Mouse (Mus musculus): ENCODE measurements around the gene Nfix. TPM values are rescaled to one million over a fixed set of nuclear protein-coding genes. Genes with fewer than 3 reads are reported as not detected.

The Nfix gene
- total RNA-seq, 1 experiment from 2014 or later = 124 TPM

DNA sequence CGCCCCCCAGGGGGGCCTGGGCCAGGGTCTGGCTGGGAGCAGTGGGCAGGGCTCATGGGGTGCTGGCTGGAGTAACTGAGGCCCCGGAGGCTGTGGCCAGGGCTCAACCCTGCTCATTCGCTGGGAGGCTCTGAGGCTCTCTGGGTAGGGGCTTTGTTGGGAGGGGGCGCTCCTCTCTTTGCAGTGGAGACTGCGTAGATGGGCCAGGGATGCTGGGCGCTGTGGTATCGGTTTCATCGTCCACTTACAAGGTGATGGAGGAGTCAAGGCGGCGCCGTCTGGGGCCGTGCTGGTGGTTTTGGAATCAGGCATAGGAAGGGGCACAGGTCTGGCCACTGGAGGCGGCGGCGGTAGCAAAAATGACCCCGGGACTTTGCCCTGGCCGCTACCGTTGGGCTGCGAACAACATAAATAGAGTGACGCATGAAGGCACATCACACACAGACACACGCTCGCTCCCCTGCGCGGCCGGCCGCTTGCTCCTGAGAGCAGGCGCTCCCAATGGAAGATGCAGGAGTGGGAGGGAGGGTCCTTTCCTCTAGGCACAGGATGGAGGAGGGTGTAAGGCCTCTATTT lies 84.2 kb downstream of the Nfix start:
- DNase-seq = no peak

GRCm38 (mm10) chr8:84714161-84714560 lies 86.0 kb downstream of the Nfix start:
- DNase-seq = no peak

- no peak for DNase-seq
These were observed 86.8 kb downstream of the Nfix start for GRCm38 (mm10) chr8:84713381-84713780.

DNA sequence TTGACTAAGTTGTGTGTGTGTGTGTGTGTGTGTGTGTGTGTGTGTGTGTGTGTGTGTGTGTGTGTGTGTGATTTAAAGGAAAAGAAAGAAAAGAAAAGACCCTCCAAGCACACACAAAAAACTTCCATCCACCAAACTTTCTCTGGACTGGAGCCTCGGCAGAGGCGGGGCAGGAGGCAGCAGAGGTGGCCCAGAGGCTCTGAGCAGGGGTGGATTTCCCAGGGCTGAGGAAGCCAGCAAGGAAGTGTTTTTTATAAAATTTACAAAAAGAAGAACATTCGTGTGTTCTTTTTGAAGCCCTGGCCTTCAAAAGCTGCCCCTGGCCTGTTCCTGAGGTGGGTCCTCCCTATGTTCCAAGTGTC lies 87.4 kb downstream of the Nfix start:
- no peak for DNase-seq

- DNase-seq = no peak
These were observed 88.0 kb downstream of the Nfix start for GRCm38 (mm10) chr8:84711933-84712758.

GRCm38 (mm10) chr8:84711312-84711711 lies 88.8 kb downstream of the Nfix start:
- no peak for DNase-seq

GRCm38 (mm10) chr8:84709931-84710330 lies 90.2 kb downstream of the Nfix start:
- no peak for DNase-seq

DNA sequence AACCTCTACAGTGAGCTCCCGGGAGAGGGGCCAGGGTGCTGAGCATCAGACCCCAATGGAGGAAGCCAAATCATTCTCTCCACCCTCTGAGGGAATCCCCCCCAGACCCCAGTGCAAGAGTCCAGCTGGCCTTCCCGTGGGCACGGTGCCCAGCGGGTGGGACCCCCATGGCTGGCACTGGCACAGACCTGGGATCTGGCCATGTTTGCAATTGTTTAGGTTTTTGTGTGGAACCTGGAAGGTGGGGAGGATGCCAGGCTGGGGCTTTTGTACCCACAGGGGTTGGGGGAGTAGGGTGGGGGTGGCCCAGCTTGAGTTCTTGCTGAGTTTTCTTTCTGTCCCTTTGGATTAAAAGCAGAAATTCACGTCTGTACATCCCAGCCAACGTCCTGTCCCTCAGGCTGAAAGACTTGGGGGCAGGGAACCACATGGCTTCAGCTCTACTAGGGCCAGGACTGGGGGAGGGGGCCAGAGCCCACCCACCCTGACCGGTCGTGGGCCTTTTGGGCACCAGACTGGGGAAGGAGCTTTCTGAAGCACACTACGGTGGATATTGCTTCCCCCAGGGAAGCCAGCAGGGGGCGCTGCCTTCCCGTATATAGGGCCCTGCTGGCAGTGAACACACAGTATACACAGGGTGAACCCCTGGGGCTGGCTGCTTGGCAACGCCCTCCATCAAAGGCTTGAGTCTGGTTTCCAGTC lies 91.2 kb downstream of the Nfix start:
- peak; percentile 90 for DNase-seq

- DNase-seq = no peak
These were observed 92.0 kb downstream of the Nfix start for GRCm38 (mm10) chr8:84708071-84708541.

DNA sequence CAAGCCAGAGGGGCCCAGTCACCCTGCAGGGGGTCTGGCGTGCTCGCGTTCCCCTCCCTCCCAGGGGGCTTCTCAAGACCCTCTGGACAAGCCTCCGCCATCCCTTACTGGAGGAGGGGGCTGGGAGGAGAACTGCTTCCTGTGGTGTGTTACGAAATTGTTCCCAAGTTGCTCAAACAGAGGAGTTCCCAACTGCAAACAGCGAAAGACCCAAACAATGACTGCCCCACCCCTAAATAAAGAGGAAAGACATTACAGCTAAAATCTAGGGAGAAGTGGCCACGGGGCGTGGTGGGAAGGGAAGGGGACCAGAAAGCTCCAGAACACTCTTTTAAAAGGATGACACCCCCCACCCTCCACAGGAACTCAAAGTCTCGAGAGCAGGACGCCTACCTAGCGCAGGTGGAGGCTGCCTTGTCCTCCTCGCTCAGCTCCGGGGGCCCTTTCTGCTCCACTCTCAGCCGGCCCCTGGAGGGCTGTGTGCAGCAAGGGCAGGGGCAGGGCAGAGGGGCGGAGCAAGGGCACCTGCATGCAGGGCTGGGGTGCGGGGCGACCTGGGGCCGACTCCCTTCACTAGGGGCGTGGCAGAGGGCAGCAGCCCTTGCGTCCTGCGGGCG lies 92.8 kb downstream of the Nfix start:
- DNase-seq = peak; percentile 53

DNA sequence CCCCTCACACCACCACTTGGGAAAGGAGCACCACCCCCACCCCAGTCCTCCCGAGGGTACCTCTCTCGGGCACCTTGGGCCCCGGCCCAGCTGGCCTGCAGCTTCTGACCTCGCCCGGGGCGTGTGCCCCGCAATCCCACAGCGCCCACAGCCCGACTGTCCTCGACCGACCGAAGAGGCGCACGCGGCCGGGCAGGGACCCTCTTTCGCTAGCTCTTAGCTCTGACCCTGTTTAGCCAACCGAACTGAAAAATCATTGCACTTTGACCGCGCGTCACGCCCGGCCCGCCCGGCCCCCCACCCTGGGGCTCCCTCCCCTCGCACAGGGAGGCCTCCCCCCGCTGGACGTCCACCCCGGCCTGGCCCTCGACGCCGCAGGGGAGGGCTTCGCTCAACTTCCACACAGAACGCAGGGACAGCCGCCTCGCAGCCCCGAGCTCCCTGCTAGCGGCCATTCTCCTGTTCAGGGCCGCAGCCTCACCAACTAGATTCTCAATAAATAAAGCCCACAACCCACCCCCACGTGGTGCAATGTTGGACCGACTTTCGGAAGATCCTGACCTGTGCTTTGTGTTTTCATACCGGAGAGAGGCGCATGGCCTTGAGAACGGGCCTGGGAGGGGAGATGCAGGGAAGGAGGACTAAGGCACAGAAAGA lies 93.4 kb downstream of the Nfix start:
- DNase-seq = no peak

DNA sequence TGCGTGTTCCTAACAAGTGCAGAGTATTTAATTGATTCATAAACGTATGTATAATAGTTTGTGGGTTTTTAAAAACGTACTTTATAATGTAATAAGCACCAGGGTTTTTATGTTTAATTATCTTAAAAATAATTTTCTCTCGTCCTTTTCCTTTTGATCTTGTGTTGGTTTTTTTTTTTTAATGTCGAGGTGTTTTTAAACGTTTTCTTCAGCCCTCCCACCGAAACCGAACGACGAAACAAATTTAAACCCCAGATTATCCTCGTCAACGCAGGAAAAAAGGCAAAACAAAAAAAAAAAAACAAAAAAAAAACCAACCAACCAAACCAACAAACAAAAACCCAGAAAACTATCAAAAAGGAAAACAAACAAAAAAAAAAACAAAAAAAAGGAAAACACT lies 94.2 kb downstream of the Nfix start:
- no peak for DNase-seq

GRCm38 (mm10) chr8:84704867-84705831 lies 95.0 kb downstream of the Nfix start:
- DNase-seq = peak; percentile 49

DNA sequence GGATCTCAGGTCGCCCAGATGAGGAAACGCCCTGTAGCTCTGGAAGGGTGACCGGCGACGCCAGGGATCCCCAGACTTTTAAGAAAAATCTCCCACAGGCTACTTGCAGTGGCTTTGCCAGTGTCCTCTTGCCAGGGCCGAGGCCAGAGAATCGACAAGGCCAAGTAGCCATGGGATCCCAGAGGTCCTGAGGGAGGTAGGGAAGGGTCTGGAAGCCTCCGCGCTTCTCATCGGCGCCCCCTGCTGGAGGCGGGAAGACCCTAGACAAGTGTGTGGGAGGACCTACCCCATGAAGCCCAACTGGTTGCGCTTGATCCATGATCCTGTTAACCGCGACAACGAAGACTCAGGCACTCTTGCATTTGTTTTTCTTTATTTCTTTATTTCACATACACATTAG lies 95.8 kb downstream of the Nfix start:
- DNase-seq = peak; percentile 84

- no peak for DNase-seq
These were observed 96.5 kb downstream of the Nfix start for GRCm38 (mm10) chr8:84703466-84704249.

DNA sequence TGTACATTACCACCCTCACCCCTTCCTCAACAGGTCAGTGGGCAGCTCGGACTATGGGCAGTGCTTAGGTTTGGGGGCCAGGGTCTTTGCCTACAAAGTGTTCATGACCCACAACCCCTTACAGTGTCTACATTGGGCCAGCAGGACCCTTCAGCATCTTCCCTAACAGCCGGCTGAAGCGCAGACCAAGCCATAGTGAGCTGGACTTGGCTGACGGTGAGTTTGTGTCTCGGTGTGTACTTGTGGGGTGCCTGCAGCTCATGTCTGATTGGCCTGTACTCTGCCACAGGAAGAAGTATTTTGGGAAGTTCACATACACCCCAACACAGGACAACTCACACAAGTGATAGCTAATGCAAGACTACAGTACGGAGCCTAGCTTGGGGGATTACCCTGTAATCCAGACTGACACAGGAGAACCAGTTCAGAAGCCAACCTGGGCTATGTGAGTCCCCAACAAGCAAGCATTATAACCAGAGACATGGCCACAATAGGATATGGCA lies 97.1 kb downstream of the Nfix start:
- no peak for DNase-seq

- DNase-seq = no peak
These were observed 97.6 kb downstream of the Nfix start for GRCm38 (mm10) chr8:84702561-84702960.

DNA sequence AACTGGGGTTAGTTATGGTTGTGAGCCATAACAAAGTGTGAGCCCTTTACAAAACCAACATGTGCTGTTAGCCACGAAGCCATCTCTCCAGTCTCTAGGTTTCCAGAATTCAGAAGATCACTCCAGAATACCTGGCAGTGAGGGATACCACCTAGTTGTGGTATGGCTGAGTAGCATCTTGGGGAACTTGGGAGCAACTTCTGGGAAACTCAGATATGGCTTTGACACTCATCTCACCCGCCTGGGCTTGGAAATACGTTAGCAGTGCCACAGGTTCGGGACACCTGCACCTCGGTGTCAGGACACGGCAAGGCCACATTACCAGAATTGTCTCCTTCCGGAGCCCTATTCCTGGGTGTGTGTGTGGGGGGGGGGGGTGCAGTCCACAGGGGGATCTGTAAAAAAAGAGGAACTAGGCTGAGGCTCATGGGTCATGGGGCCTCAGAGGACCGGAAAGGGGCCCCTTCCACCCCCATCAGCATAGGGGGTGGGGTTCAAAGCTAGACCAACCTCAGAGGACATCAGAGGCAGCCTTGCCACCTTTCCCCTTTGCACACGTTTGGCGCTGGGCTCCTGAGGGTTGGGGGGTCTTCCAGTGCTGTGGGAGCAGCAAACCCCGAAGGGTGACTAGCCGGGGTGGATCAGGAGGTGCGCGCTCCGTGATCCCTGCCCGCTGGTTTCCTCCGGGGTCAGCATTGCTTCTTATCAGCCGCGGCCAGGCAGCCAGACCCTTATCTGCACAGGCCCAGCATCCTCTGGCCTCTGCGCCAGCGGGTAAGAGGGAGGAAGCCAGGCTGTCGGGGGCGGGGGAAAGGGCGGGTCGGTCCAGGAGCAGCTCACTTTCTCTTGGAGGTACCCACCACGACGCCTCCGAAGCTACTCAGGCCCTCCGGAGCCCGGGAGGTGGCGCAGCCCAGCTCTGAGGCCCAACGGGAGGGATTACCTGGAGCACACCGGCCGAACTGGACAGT lies 98.9 kb downstream of the Nfix start, which contains the start of gene Lyl1:
Gene Lyl1, plus strand, starts transcription at position 517 of the 971 bp plus-strand sequence.
- peak; percentile 77 for DNase-seq

GRCm38 (mm10) chr8:84700526-84700925 lies 99.6 kb downstream of the Nfix start:
- DNase-seq = no peak

Measured in adrenal gland, postnatal 14 days (tissue).